Mouse (Mus musculus) hindbrain, embryonic 14.5 days (tissue): ENCODE measurements around the gene Arhgap33. TPM values are rescaled to one million over a fixed set of nuclear protein-coding genes. Genes with fewer than 3 reads are reported as not detected.

ENCODE experiments used
- ATAC-seq: fragments of 200-750 bp; cut with Nextera tagmentation; 2 replicates; pipeline ENCODE4 v1.8.0; 2017; ENCODE audit warnings: moderate number of reproducible peaks, mild to moderate bottlenecking, moderate TSS enrichment, moderate library complexity; ENCODE audit not compliant: low FRiP score
- DNase-seq: peaks from one replicate; pipeline ENCODE4 v3.0.0-alpha.2; 2015; ENCODE audit warnings: low spot score
- H3K27ac ChIP-seq: fragments of 300-500 bp; sonication (generic); 2 replicates; pipeline ENCODE4 v1.5.1; 2014; ENCODE audit warnings: mild to moderate bottlenecking, moderate library complexity
- H3K27me3 ChIP-seq: fragments of 300-500 bp; sonication (generic); 2 replicates; pipeline ENCODE4 v1.6.1; 2014; ENCODE audit warnings: mild to moderate bottlenecking, low read length, mixed read lengths; ENCODE audit not compliant: control insufficient read depth, insufficient read depth
- H3K36me3 ChIP-seq: fragments of 300-500 bp; sonication (generic); replicated peaks from 2 replicates; pipeline ENCODE4 v1.6.1; 2014; ENCODE audit not compliant: control insufficient read depth, insufficient read depth
- H3K4me1 ChIP-seq: fragments of 300-500 bp; sonication (generic); replicated peaks from 2 replicates; pipeline ENCODE4 v1.6.1; 2014; ENCODE audit warnings: antibody characterized with exemption, low read length, mixed read lengths; ENCODE audit not compliant: control insufficient read depth, insufficient read depth
- H3K4me2 ChIP-seq: fragments of 300-500 bp; sonication (generic); replicated peaks from 2 replicates; pipeline ENCODE4 v1.6.1; 2014; ENCODE audit warnings: mild to moderate bottlenecking, moderate library complexity
- H3K4me3 ChIP-seq: fragments of 300-500 bp; sonication (generic); replicated peaks from 2 replicates; pipeline ENCODE4 v1.5.1; 2014; ENCODE audit warnings: mild to moderate bottlenecking, low read length
- H3K9ac ChIP-seq: fragments of 300-500 bp; sonication (generic); 2 replicates; pipeline ENCODE4 v1.6.1; 2014
- H3K9me3 ChIP-seq: fragments of 300-500 bp; sonication (generic); 2 replicates; pipeline ENCODE4 v1.6.1; 2016; ENCODE audit warnings: low read length; ENCODE audit not compliant: control insufficient read depth
- whole genome bisulfite sequencing: fragments of 180-500 bp; shearing (Covaris S2); extraction: QIAGEN DNeasy Blood & Tissue Kit; methylation state at CpG from one replicate; pipeline ENCODE4 v1.1.7; 2014; 5-methylcytosine and 5-hydroxymethylcytosine counted together
- polyA plus RNA-seq: library from polyadenylated mRNA; unstranded; fragments of >200 nt; fragmentation: Nextera tagmentation; extraction: Ambion mirVana; gene quantifications from 2 replicates; pipeline ENCODE4 v1.2.1, GENCODE M21; 2014

Gene Arhgap33
- polyA plus RNA-seq, 1 experiment from 2014 or later, result 112 TPM

- ATAC-seq (no peak), DNase-seq (no peak)
- H3K4me1 ChIP-seq, result peaks cover 18% of the 10 kb centered on the region
- H3K27me3 ChIP-seq, result no peaks in the 10 kb centered on the region
- WGBS, result 29% methylated on average over 6 of the region's 6 CpGs
- peak overlapping the region; percentile 62 for H3K4me2 ChIP-seq
- peak overlapping the region; percentile 92; the same call in 1 of the 2 replicates for H3K27ac ChIP-seq
- H3K4me3 ChIP-seq, result peak overlapping the region; percentile 68
- peak overlapping the region; percentile 76 for H3K9ac ChIP-seq
- peaks cover 38% of the 10 kb centered on the region for H3K36me3 ChIP-seq
- no peaks in the 10 kb centered on the region for H3K9me3 ChIP-seq
Observed at GRCm38 (mm10) chr7:30563906-30564280, 29.0 kb upstream of the Arhgap33 start.

DNA sequence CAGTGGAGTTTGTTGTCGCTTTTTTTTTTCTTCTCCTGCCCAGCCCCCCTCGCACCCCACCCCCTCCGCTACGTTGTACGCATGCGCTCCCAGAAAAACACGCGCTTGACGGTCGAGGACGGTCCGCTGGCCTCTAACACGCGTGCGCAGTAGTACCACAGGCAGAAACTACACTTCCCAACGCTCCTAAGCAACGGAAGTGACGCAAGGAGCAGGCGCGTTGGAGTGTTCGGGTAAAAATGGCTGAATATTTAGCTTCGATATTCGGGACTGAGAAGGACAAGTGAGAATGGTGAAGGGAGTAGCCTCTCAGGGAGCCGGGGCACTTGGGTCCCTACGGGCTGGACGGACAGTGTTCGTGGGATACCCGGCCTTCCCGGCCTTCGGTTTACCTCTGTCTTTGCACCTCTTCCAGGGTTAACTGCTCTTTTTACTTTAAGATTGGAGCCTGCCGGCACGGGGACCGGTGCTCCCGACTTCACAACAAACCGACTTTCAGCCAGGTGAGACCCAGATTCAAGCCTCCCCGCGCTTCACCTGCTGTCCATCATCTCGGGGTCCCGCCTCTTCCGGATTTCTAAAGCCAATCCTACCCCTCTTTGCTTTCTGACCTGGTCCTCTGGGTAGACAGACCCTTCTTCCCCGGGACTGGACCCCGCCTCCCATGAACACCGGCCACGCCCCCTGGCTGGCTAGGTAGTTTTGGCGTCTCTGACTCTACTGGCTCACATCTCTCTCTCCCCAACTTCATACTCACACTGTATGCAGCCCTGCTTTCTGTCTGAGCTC is 28.5 kb upstream of the Arhgap33 start, which contains the start of the genes U2af1l4, Gm49396 and Psenen:
Gene U2af1l4, plus strand, starts transcription at position 185 of the 789 bp plus-strand sequence.
Gene Gm49396, plus strand, starts transcription at position 228 of the 789 bp plus-strand sequence.
Gene Psenen, minus strand, starts transcription at position 511 of the 789 bp plus-strand sequence.
- peaks cover 24% of the 10 kb centered on the region for H3K4me1 ChIP-seq
- ATAC-seq, result peak; percentile 85

DNA sequence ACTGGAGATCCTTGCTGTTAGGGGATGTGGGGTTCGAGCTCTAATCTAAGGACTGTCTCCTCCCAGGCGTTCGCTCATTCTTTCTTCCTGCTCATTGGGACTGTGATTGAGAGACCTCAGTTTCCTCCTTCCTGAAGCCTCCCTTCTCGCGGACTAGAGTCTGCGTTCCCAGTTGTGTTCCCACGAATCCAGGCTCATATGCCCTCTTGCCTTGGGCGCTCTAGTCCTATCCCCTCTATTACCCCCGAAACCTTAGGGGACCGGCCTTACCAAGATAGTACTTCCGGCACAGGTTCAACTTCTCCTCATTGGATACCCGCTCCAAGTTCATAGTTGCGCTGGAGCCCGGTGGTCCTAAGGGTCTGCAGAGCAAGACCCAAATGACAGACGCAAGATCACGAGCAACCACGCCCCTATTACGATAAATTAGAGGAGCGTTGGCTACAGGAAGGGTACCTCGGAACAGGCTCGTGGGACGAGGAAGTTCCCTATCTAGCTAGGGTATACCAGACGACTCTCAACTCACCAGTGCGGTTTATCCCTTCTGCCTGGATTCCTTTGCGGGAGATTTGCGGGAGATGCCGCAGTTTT is 27.8 kb upstream of the Arhgap33 start:
- ATAC-seq (peak; percentile 10; the same call in 1 of the 2 replicates), DNase-seq (no peak)
- H3K27me3 ChIP-seq, result no peaks in the 10 kb centered on the region
- no peaks in the 10 kb centered on the region for H3K9me3 ChIP-seq
- H3K36me3 ChIP-seq, result peaks cover 27% of the 10 kb centered on the region
- peak overlapping the region; percentile 76 for H3K9ac ChIP-seq
- peak overlapping the region; percentile 58 for H3K27ac ChIP-seq
- peaks cover 27% of the 10 kb centered on the region for H3K4me1 ChIP-seq
- WGBS, result 2% methylated on average over 27 of the region's 27 CpGs
- H3K4me2 ChIP-seq, result peak overlapping the region; percentile 62
- H3K4me3 ChIP-seq, result peak overlapping the region; percentile 68

More for the DNA sequence above, 28.5 kb upstream of the Arhgap33 start, which contains the start of the genes U2af1l4, Gm49396 and Psenen:
- Histone ChIP-seq H3K9me3 (no peaks in the 10 kb centered on the region), H3K9ac (peak within 1 kb of the TSS; percentile 76), H3K36me3 (peaks cover 33% of the 10 kb centered on the region), H3K27ac (peak within 1 kb of the TSS; percentile 92), H3K27me3 (no peaks in the 10 kb centered on the region), H3K4me2 (peak within 1 kb of the TSS; percentile 62), H3K4me3 (peak within 1 kb of the TSS; percentile 68)
- WGBS, result under 1% methylated on average over 45 of the region's 45 CpGs
- peak; percentile 99 for DNase-seq

DNA sequence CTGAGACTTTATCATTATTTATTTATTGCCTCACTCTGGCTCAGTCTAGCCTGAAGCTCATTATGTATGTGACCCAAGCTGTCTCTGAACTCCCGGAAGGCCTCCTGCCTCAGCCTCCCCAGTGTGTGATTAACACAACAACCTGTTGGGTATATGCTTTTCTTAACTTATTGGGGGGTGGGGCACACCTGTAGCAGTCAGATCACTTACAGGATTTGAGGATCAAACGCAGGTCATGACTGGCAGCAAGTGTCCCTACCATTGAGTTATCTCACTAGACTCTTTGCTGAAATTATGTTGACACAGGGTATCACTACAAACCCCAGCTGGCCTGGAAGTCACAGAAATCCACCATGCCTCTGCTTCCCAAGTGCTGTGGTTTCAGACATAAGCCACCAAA is 25.4 kb upstream of the Arhgap33 start:
- Histone ChIP-seq H3K27ac (peak overlapping the region; percentile 65), H3K9ac (no peak overlapping the region), H3K4me3 (peak overlapping the region; percentile 62; the same call in 1 of the 2 replicates), H3K9me3 (no peaks in the 10 kb centered on the region), H3K27me3 (no peaks in the 10 kb centered on the region), H3K4me1 (peaks cover 27% of the 10 kb centered on the region), H3K4me2 (peak overlapping the region; percentile 99; the same call in 1 of the 2 replicates), H3K36me3 (peaks cover 25% of the 10 kb centered on the region)
- ATAC-seq (no peak), DNase-seq (no peak)
- WGBS, result 64% methylated on average over 2 of the region's 2 CpGs

DNA sequence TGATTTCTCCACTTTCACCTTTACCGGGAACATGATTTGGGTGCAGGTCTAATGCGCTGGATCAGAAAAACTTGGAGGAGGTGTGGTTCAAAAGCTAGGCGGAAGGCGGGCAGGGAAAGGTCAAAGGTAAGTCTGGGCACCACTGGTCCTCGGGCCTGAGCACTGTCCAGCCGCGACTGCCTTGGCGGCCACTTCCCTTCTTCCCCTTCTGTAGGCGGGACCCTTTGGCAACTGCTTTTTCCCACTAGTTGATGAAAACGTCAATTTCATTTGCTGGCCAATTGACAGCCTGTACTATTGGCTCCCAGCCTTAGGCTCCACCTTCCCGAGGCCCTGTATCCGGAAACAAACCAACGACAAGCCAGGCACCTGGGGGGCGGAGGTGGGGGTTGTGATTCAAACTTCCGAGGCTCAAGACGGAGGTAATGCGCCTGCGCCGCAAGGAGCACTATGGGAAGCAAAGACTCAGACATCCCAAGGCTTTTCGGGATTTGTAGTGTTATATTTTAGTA is 24.6 kb upstream of the Arhgap33 start, which contains the start of gene Lin37:
Gene Lin37, minus strand, starts transcription at position 396 of the 512 bp plus-strand sequence.
- Histone ChIP-seq H3K4me1 (peaks cover 27% of the 10 kb centered on the region), H3K27ac (peak within 1 kb of the TSS; percentile 65), H3K9ac (peak within 1 kb of the TSS; percentile 82), H3K4me2 (peak within 1 kb of the TSS; percentile 99), H3K9me3 (no peaks in the 10 kb centered on the region), H3K27me3 (no peaks in the 10 kb centered on the region), H3K36me3 (peaks cover 28% of the 10 kb centered on the region), H3K4me3 (peak within 1 kb of the TSS; percentile 62)
- under 1% methylated on average over 20 of the region's 20 CpGs for WGBS
- peak; percentile 91 for ATAC-seq
- peak; percentile 96 for DNase-seq

DNA sequence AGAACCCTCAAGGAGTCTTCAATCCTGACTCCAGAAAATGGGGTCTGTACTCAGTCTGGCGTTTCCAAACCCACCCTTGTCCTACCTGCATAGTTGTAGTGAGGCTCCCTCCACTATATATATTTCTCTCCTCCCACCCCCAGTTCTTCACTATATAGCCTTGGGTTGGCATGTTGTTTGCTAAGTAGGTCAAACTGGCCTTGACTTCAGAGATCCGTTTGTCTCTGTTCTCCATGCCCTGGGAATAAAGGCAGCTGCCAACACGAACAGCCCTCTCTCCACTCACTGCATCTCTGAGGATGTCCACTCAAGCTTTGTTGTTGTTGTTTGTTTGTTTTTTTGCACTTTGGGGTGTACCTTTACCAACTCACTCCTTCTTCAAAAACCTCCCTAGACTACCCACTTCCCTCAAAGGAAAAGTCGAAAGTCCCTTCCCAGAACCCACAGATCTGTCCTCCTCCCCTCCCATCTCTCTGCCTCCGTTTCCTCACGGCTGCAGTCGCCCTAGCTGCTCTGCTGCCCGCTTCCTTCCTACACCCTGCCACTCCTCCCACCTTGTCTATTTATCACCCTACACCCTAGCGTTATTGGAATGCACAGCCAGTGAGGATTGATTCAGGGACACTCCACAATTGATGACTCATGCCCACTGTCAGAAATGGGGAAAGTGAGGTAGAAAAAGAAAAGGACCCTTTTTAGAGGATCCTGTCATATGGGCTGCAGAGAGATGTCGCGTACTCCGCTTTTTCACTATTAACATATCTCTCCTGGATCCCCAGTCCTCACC is 24.0 kb upstream of the Arhgap33 start:
- ATAC-seq, result no peak; the same call in 1 of the 2 replicates
- H3K27ac ChIP-seq, result peak overlapping the region; percentile 61; the same call in 1 of the 2 replicates
- peak overlapping the region; percentile 82 for H3K9ac ChIP-seq
- H3K4me2 ChIP-seq, result peak overlapping the region; percentile 99
- DNase-seq, result no peak
- H3K9me3 ChIP-seq, result no peaks in the 10 kb centered on the region
- H3K27me3 ChIP-seq, result peaks cover 6% of the 10 kb centered on the region; the same call in 1 of the 2 replicates
- peaks cover 21% of the 10 kb centered on the region for H3K4me1 ChIP-seq
- peak overlapping the region; percentile 62 for H3K4me3 ChIP-seq
- WGBS, result 16% methylated on average over 12 of the region's 12 CpGs
- peaks cover 30% of the 10 kb centered on the region for H3K36me3 ChIP-seq

- H3K36me3 ChIP-seq, result peaks cover 30% of the 10 kb centered on the region
- DNase-seq (no peak), ATAC-seq (no peak)
- H3K27ac ChIP-seq, result no peak overlapping the region
- 88% methylated on average over 13 of the region's 13 CpGs for WGBS
- peaks cover 27% of the 10 kb centered on the region for H3K4me1 ChIP-seq
- H3K9me3 ChIP-seq, result no peaks in the 10 kb centered on the region
- no peak overlapping the region for H3K9ac ChIP-seq
- H3K27me3 ChIP-seq, result peaks cover 8% of the 10 kb centered on the region; the same call in 1 of the 2 replicates
- H3K4me3 ChIP-seq, result peak overlapping the region; percentile 62; the same call in 1 of the 2 replicates
- peak overlapping the region; percentile 99 for H3K4me2 ChIP-seq
Observed at GRCm38 (mm10) chr7:30557901-30558514, 23.1 kb upstream of the Arhgap33 start.

DNA sequence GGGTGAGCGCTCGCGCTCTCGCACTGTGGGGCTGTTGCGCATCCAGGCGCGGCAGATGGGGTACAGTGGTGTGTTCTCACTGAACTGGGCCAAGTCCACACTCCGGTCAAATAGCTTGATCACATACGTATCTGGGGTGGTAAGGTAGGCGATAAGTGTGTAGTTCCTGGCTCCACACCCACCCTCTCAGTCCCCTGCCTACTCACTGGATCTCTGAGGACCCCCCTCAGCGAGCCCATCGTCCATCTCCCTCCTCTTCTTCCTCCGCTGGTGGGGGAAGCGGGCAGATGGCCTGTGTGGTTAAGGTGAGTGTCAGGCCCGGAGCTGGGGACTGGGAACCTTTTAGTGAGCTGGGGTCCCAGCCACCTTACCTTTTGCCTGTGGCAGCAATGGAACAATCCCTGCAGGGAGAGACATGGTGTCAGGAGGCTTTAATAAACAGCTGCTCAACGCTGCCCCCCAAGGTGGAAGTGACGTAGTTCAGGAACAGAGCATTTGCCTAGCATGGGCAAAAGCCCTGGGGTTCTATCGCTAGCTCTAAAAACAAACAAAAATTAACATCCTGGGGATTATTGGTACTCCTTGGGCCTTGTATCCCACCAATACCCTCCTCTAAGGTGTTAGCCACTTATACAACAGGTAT is 22.2 kb upstream of the Arhgap33 start:
- ATAC-seq, result no peak
- no peak overlapping the region for H3K27ac ChIP-seq
- no peak overlapping the region for H3K4me2 ChIP-seq
- peaks cover 29% of the 10 kb centered on the region for H3K4me1 ChIP-seq
- no peaks in the 10 kb centered on the region for H3K9me3 ChIP-seq
- no peak for DNase-seq
- 94% methylated on average over 18 of the region's 18 CpGs for WGBS
- H3K4me3 ChIP-seq, result no peak overlapping the region
- no peak overlapping the region for H3K9ac ChIP-seq
- peaks cover 30% of the 10 kb centered on the region for H3K36me3 ChIP-seq
- H3K27me3 ChIP-seq, result peaks cover 8% of the 10 kb centered on the region; the same call in 1 of the 2 replicates
